ENCODE assay signal across 21 mouse cellular contexts in the genomic region with DNA sequence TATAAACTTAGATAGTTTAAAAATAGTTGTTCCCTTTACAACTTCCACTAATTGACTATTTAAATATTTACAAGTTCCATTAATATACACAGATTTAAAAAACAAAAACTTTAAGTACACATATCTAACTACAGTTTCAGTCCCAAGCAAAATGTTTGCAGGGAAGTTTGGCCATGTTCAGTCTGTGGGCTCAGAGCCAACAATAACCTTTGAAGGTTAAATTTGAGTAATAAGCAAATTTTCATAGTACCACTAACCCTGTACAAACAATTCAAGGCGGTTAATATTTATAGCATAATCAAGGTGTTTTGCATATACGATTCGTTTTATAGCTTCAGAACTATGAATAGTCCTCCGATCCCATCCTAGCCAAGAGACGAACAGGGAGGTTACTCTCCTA.
DNase-seq lines count a peak whose midpoint lies in the region; ATAC-seq and TF ChIP-seq lines count a peak whose summit lies in the region.
"Had no signal": no experiment of that assay in that cellular context is flagged by ENCODE, and none has a peak within 500 bp of the region (broad histone marks: within the 10 kb centered on the region; RNA-seq: fewer than 3 reads in every experiment).

No protein-coding gene starts in this region.

- H3K4me3 ChIP-seq in gastrocnemius, adult 2 months = peak overlapping the region; percentile 26; the same call in 1 of the 2 replicates
- H3K4me3 ChIP-seq in lung, embryonic 14.5 days (ENCODE audit: low read depth, low read length) = no peak overlapping the region
- no peak overlapping the region for H3K4me3 ChIP-seq in lung, postnatal 0 days (ENCODE audit: low read depth, low read length)
- peak overlapping the region; percentile 40 for H3K4me3 ChIP-seq in intestine, embryonic 16.5 days (ENCODE audit: low read length)
- H3K4me3 ChIP-seq: embryonic facial prominence, embryonic 13.5 days; erythroblast, embryonic 14.5 days; forebrain, embryonic 13.5 days; heart, embryonic 12.5 days; limb, embryonic 13.5 days; liver, embryonic 12.5 days; megakaryocyte, embryonic 14.5 days; midbrain, embryonic 13.5 days had no signal

- ATAC-seq in lung, embryonic 14.5 days (ENCODE audit: insufficient read depth) = no peak
- no peak for ATAC-seq in lung, postnatal 0 days
- no peak for ATAC-seq in intestine, embryonic 16.5 days
- ATAC-seq: activated CD4-positive, CD25-positive, alpha-beta regulatory T cell, adult 4 months; forebrain, embryonic 13.5 days; liver, embryonic 12.5 days; midbrain, embryonic 13.5 days had no signal

- no peaks in the 10 kb centered on the region for H3K36me3 ChIP-seq in lung, embryonic 14.5 days (ENCODE audit: insufficient read depth)
- no peaks in the 10 kb centered on the region for H3K36me3 ChIP-seq in lung, postnatal 0 days (ENCODE audit: insufficient read depth, low read length)
- H3K36me3 ChIP-seq in intestine, embryonic 16.5 days (ENCODE audit: control insufficient read depth, insufficient read depth, low read length) = 0 out of 2 replicates have a peak, but pooled peaks cover 2% of the 10 kb centered on the region
- H3K36me3 ChIP-seq: embryonic facial prominence, embryonic 13.5 days; heart, embryonic 12.5 days; limb, embryonic 13.5 days; liver, embryonic 12.5 days; midbrain, embryonic 13.5 days had no signal

- no peak for TF ChIP-seq CTCF in gastrocnemius, adult 2 months (IDR thresholded peaks at IDR 0.05)
- TF ChIP-seq CTCF in lung, embryonic 14.5 days (IDR thresholded peaks at IDR 0.05; ENCODE audit: low read depth) = no peak
- no peak for TF ChIP-seq CTCF in lung, postnatal 0 days (IDR thresholded peaks at IDR 0.05)

- intact Hi-C loops in gastrocnemius, adult 2 months (cut with DNase I) = no loop called here
- intact Hi-C loops in gastrocnemius, postnatal 36 days (cut with DNase I) = no loop called here

- WGBS in lung, embryonic 14.5 days = 66% methylated on average over 5 of the region's 5 CpGs
- 61% methylated on average over 5 of the region's 5 CpGs for WGBS in lung, postnatal 0 days
- WGBS in intestine, embryonic 16.5 days = 44% methylated on average over 5 of the region's 5 CpGs

- H3K9me3 ChIP-seq in lung, embryonic 14.5 days (ENCODE audit: low read depth, low read length) = no peaks in the 10 kb centered on the region
- no peaks in the 10 kb centered on the region for H3K9me3 ChIP-seq in lung, postnatal 0 days (ENCODE audit: low read length)
- no peaks in the 10 kb centered on the region for H3K9me3 ChIP-seq in intestine, embryonic 16.5 days (ENCODE audit: control insufficient read depth, low read length)
- H3K9me3 ChIP-seq: embryonic facial prominence, embryonic 13.5 days; forebrain, embryonic 13.5 days; limb, embryonic 13.5 days; midbrain, embryonic 13.5 days had no signal

- no peak for TF ChIP-seq EP300 in lung, postnatal 0 days (IDR thresholded peaks at IDR 0.05)

- no peak for DNase-seq in gastrocnemius, adult 2 months
- no peak for DNase-seq in gastrocnemius, postnatal 25 days
- no peak for DNase-seq in lung, embryonic 14.5 days
- no peak for DNase-seq in lung, postnatal 0 days (ENCODE audit: low spot score)
- no peak for DNase-seq in heart, adult 8-10 months (ENCODE audit: low spot score)
- DNase-seq in gastrocnemius, postnatal 36 days = no peak
- DNase-seq: cerebellum, adult 2 months; cerebellum, postnatal 36 days; embryo, embryonic 11 days; heart, postnatal 14 days had no signal

- no peaks in the 10 kb centered on the region for H3K27me3 ChIP-seq in lung, embryonic 14.5 days (ENCODE audit: insufficient read depth, low read length)
- H3K27me3 ChIP-seq in lung, postnatal 0 days (replicated peaks; ENCODE audit: insufficient read depth, low read length) = no peaks in the 10 kb centered on the region
- no peaks in the 10 kb centered on the region for H3K27me3 ChIP-seq in intestine, embryonic 16.5 days (replicated peaks; ENCODE audit: control insufficient read depth, insufficient read depth, low read length)
- H3K27me3 ChIP-seq: embryonic facial prominence, embryonic 13.5 days; forebrain, embryonic 13.5 days; heart, embryonic 12.5 days; limb, embryonic 13.5 days; liver, embryonic 12.5 days; megakaryocyte, embryonic 14.5 days; midbrain, embryonic 13.5 days had no signal

- H3K9ac ChIP-seq in lung, embryonic 14.5 days = no peak overlapping the region
- H3K9ac ChIP-seq in lung, postnatal 0 days (replicated peaks; ENCODE audit: low read depth) = no peak overlapping the region
- peak overlapping the region; percentile 58 for H3K9ac ChIP-seq in intestine, embryonic 16.5 days (ENCODE audit: low read depth, low read length)
- H3K9ac ChIP-seq: embryonic facial prominence, embryonic 13.5 days; forebrain, embryonic 13.5 days; heart, embryonic 12.5 days; limb, embryonic 13.5 days; liver, embryonic 12.5 days; midbrain, embryonic 13.5 days had no signal

- peak overlapping the region; percentile 8; the same call in 1 of the 2 replicates for H3K27ac ChIP-seq in gastrocnemius, adult 2 months
- 0 out of 2 replicates have a peak overlapping the region, but pooled peaks have one; percentile 9 for H3K27ac ChIP-seq in lung, embryonic 14.5 days (ENCODE audit: low read depth)
- no peak overlapping the region for H3K27ac ChIP-seq in lung, postnatal 0 days (ENCODE audit: low read length)
- H3K27ac ChIP-seq in intestine, embryonic 16.5 days (ENCODE audit: low read length) = peak overlapping the region; percentile 79
- H3K27ac ChIP-seq: embryonic facial prominence, embryonic 13.5 days; forebrain, embryonic 13.5 days; hindbrain, postnatal 0 days; limb, embryonic 13.5 days; liver, embryonic 12.5 days; midbrain, embryonic 13.5 days had no signal

- peaks cover 4% of the 10 kb centered on the region for H3K4me1 ChIP-seq in lung, embryonic 14.5 days (ENCODE audit: insufficient read depth)
- H3K4me1 ChIP-seq in lung, postnatal 0 days (ENCODE audit: insufficient read depth, low read depth, low read length) = no peaks in the 10 kb centered on the region; the same call in 1 of the 2 replicates
- peaks cover 9% of the 10 kb centered on the region for H3K4me1 ChIP-seq in intestine, embryonic 16.5 days (ENCODE audit: control insufficient read depth, insufficient read depth, low read length)
- H3K4me1 ChIP-seq: forebrain, embryonic 13.5 days; liver, embryonic 12.5 days; midbrain, embryonic 13.5 days had no signal

- H3K4me2 ChIP-seq in lung, embryonic 14.5 days = no peak overlapping the region
- no peak overlapping the region for H3K4me2 ChIP-seq in lung, postnatal 0 days (replicated peaks; ENCODE audit: low read depth, low read length)
- peak overlapping the region; percentile 53 for H3K4me2 ChIP-seq in intestine, embryonic 16.5 days (ENCODE audit: low read depth, low read length)
- H3K4me2 ChIP-seq: embryonic facial prominence, embryonic 13.5 days; forebrain, embryonic 13.5 days; heart, embryonic 12.5 days; limb, embryonic 13.5 days; liver, embryonic 12.5 days; midbrain, embryonic 13.5 days had no signal

Comparison
In these comparisons a context has a peak if more than half of its experiments do, and no peak if none do; other contexts are left out.
1. H3K4me3 ChIP-seq: peak in gastrocnemius, adult 2 months (single experiment) and intestine, embryonic 16.5 days (single experiment); none in lung, embryonic 14.5 days (single experiment) and lung, postnatal 0 days (single experiment).